Mouse (Mus musculus): Measurements from ENCODE around the gene Kif26b.

DNA sequence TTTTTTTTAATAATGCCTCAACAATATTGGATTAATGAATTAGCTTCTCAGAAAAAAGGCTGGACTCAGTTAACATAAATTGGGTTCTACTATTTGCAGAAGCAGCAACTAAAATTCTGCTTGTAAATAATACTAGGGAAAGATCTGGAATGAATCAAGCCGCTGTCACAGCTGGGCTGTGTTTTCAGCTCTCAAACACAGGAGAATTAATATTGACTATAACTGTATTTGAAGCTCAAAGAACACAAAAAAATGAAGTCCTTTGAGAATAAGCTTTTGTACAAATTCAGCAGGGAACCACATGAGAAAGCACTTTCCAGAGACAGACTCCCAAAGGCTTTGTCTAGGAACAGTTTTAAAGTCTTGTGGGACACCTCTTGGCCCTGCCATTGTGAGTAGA is 134.6 kb downstream of the Kif26b start:
- TF ChIP-seq CTCF (IDR thresholded peaks at IDR 0.05; ENCODE audit: insufficient read depth, low read depth, low read length) (no peak), POLR2A (IDR thresholded peaks at IDR 0.05; ENCODE audit: insufficient read depth, low read depth, low read length) (no peak)
